Mouse (Mus musculus) urinary bladder, postnatal 36 days (tissue): ENCODE data around the gene Actr5.

Experiments
- DNase-seq, 2 experiments: peaks; one replicate each; pipeline ENCODE4 v3.0.0; 2022; ENCODE audit warnings: low spot score in 2 of 2, mixed read lengths in 1 of 2

Actr5 gene

GRCm38 (mm10) chr2:158667022-158667670 is 42.5 kb downstream of the Actr5 start:
- peak in 1 of 2 experiments; percentile 13 for DNase-seq

DNA sequence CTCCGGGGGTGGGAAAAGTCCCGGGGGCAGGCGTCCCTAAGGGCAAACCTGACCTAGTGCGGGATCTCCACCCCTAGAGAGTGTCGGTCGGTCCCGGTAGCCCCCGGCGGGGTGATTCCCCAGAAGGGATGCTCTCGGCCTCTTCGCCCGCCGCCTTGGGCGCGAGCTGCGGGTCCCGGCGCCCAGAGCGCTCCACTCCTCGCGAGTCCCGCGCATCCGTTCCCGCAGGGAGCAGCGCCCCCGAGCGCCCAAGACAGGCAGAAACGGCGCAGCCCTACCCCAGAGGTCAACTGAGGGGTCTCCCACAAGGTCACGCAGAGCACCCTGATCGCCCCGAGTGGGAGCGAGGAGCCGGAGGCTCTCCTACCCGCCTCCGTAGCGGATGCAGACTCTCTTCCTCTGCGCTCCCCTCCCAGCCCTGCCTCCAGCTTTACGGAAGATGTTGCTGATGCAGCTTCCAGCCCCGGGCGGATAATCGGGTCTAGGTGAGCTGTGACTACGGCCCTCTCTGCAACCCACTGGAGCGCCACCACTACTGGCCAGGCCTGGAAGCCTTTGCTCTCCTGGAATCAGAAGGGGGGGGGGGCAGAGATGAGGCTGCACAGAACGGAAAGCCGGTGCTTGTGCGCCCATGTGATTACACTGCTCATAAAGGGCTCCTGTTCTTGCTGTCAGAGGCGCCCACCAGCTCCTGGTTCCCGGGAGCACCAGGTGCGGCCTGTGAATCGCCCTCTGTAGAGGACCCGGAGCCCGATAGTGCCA is 43.2 kb downstream of the Actr5 start:
- no peak for DNase-seq

DNA sequence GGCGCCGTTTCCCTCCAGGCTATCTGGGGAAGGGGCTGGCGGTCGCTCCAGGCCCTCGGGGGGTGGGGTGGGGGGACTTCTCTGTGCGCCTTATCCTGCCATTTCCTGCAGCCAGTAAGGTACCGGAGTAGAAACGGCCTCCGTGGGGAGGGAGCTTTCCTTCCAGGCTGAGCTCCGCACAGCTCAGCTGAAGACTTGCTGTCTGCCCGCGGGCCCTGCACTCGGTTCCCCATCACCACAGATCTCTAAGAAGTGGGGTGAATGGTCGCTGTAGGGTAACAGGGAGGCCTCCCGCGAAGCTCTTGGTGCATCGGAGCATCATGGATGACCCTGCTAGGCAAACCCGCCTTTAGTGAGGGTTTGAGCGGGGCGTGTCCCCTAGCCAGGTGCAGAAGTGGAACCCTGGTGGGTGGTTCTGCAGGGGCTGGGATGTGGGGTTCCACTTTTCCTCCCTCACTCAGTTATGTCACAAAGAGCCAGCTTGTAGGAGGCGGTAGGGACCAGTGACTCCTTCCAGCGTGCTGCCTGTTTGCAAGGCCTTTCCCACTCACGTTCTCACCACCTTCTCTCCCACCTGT is 43.8 kb downstream of the Actr5 start:
- DNase-seq, result no peak

GRCm38 (mm10) chr2:158669199-158670195 is 44.8 kb downstream of the Actr5 start:
- no peak for DNase-seq

DNA sequence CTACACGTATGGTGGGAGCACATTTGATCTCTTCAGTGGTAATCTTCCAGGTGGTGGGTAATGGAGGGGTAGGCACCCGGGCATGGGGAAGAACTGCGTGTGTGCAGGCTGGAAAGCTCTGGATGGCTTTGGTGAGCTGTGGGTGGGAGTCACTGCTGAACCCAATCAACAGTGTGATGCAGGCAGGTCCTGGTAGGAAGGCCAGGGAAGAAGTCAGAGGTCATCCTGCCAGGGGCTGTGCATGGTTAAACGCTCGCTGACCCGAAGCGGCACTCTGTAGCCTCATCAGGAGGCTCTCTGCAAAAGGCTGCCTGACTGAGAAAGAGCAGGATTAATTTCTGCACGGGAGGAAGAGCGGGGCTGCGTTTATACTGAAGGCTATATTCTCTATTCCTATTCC is 45.9 kb downstream of the Actr5 start:
- no peak for DNase-seq

DNA sequence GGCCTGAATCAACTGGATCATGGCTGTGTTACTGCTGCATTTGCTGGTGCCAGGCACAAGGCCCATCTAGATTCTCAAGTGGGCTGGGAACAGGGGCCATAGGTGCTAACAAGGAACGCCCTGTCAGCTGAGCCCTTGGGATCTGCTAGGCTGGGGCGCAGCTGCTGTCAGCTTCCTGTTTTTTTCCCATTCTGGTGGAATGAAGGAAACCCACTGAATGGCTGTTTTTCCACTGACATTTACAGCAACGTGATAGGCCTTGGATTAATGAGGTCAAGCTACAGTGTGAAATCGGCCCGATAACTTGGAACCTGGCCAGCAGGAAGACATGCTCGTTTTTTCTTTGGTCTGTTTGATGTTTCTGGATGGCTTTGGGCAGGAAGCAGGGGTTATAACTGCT is 48.1 kb downstream of the Actr5 start:
- peak in 1 of 2 experiments; percentile 15 for DNase-seq

DNA sequence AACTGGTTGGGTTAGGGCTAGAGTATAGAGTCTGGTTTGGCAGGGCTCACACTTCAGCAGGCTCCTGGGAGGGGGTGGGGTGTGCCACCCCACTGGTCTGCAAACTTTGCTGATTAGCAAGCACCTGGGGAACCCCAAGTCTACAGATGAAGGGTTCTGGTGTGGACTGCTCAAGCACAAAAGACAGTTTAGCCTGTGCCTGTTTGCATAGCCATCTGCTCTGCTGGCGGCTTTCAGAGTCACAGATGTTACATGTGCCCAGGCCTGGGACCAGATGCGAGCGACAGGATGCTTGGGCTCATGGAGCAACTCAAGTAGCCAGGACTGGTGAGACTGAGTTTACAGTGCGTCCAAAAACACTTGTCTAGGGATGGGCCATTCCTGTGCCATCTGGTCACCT is 48.8 kb downstream of the Actr5 start:
- no peak for DNase-seq

GRCm38 (mm10) chr2:158674131-158674530 is 49.4 kb downstream of the Actr5 start:
- DNase-seq, result no peak

DNA sequence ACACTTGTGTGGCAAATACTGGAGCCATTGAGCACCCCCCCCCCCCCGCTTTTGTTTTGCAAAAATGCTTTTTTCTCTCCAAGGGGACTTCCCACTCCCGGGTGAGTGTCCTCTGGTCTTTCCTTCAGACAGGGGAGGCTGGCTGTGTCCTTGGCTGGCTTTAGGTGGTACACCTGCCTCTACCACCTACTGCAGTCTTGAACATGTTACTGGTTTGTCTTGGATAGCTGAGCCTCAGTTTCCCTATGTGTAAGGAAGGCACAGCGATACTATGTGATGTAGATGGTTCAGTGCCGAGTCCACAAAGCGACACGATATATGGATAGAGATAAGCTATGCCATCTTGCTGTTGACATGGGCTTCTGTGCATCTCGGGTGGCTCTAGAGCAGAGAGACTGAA is 50.1 kb downstream of the Actr5 start:
- DNase-seq, result no peak

DNA sequence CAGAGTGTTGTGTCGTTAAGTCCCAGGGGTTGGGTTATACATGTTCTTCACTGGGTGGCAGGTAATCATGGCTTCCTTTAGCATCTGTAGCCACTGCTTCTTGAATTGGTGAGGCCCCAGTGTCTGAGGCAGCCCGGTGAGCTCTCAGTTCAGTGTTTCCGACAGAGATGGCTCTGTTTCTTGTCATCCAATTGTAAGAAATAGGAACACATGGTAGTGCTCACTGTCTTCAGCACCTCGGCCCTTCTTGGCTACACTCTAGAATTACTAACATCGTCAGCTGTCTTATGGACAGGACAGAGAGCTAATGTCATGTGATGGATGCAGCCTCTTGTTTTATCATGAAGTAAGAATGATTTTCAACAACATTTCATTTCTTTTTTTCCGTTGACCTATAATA is 50.5 kb downstream of the Actr5 start:
- DNase-seq, result no peak

DNA sequence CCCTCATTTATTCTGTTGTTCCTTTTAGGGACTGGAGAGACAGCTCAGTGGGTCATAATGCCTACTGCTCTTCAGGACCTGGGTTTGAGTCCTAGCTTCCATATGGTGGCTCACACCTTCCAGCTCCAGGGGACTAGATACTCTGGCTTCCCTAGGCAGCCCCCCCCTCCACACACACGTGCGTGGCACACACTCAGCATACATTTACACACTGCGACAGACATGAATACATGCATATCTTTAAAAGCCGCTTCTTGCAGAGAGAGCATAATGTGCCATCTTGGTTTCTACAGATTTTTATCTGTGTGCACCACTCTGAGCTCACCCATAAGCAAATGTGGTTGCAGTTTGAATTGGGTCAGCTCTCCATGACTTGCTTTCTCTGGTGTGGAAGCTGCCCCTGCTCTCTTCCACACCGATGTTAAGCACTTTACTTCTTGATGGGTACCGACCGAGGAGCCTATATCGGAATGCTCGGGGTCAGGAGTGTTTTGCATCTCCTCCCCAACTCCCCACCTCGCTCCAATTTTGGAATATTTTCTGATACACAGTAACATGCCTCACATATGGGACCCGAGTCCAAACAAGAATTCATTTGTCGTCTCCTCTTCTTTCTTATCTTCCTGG is 51.3 kb downstream of the Actr5 start:
- DNase-seq, result no peak

- no peak for DNase-seq
Measured at GRCm38 (mm10) chr2:158677946-158678345, 53.3 kb downstream of the Actr5 start.

- DNase-seq, result no peak
Measured at GRCm38 (mm10) chr2:158679091-158679490, 54.4 kb downstream of the Actr5 start.

DNA sequence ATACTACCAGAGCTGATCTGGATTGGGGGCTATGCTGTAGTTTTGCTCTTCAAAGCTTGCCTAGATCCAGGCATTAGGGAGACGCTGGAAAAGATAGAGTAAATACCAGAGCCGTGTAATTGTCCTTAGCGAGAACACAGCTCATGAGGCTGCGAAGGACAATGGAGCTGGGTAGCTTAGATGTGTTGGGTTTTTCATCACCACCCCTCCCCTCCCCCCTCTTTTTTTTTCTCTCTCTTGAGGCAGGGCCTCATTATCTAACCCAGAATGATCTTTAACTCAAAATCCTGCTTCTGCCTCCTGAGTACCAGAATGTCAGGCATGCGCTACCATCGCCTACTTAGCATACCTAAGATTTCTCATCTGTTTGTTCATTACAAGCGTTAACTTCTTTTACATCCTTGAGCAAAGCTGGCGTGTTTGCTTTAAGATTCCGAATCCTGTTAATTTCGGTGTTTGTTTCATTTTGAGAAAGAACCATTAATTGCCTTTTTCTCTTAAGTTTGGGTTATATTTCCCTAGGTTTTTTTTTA is 55.7 kb downstream of the Actr5 start:
- no peak for DNase-seq

- no peak for DNase-seq
Measured at GRCm38 (mm10) chr2:158681714-158682113, 57.0 kb downstream of the Actr5 start.

DNA sequence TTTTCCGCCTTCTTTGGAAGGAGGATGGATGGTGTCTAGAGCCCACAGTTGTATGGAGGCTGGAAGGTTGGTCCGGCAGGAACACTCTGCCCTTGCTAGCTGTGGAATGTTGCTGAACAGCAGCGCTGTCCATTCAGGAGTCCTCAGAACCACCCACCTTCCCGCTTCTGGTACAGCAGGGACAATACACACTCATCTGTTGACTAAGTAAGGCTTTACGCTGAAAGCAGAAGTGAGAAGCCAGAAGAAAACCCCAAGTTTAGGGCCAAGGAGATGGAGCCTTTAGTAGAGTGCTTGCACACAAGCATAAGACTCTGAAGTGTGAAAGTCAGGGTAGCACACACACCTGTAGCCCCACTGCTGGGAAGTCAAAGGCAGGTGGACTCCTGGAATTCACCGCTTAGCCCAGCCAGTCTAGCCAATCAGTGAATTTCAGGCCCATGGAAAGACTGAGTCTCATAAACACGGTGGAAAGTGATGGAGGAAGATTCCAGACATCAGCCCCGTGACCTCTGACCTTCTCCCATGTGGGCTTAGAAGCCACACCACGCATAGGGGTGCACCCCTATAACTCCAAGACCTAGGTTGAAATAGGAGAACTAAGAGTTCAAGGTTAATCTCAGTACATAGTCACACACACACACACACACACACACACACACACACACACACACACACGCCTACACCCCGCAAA is 57.8 kb downstream of the Actr5 start:
- no peak for DNase-seq

DNA sequence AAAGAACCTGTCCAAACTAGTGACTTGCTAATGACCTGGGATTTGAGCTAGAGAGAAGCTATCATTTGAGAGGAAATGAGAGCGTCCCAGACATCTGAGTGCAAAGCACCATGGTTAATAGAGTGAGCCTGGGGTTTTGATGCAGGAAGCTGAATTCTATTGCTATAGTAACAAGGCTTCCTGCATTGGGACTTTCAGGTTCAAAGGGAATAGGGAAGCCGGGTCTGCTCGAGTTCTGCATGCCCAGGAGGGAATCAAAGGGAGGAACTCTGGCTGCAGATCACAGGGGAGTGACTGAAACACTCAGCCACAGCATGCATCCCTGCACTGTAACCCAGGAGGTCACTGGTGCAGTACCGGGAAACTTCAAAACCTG is 58.3 kb downstream of the Actr5 start:
- no peak for DNase-seq

DNA sequence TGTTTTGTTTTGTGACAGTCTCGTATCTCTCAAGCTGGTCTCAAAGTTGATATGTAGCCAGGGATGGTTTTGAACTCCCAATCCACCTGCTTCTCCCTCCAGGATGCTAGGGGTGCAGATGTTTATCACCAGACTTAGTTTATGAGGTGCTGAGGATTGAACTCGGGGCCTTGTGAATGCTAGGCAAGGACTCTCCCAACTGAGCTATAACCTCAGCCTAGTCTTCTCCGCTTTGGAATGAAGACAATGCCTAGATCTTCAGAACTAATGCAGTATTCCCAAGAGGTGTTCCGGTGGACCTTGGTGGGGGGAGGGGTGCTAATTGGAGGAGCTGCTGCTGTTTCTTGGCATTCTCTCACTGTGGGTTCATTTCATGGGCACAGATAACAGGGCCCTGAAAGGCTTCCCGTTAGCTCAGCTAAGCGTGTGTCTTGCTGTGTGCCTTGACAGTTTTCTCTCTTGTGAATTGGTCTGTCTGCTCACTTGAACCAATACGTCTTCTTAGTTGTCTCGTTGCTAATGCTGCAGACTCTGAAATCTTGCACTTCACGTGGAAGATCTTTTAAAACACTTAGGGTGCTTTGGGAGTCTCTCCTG is 59.7 kb downstream of the Actr5 start:
- DNase-seq, result no peak

DNA sequence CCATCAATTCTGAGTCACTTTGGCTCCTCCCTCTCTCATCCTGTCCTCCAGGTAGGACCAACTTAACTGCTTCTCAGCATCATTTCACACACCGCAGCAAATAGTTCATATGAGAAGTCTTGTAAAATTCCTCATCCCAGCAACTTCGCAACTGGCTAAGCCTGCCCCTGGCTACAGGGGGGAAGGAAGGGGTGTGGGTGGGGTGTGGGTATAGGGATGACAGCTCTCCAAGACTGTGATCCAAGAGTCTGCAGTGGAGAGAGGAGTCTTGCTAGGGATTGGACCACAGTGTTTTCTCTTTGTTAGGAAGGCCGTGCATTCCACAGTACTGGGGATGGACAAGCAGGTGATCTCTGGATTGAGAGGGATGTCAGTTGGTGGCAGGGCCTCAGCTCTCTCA is 60.2 kb downstream of the Actr5 start:
- DNase-seq, result no peak

GRCm38 (mm10) chr2:158686394-158686793 is 61.7 kb downstream of the Actr5 start:
- no peak for DNase-seq
